Mouse (Mus musculus): Measurements from ENCODE around the gene Prr18.

Gene Prr18

DNA sequence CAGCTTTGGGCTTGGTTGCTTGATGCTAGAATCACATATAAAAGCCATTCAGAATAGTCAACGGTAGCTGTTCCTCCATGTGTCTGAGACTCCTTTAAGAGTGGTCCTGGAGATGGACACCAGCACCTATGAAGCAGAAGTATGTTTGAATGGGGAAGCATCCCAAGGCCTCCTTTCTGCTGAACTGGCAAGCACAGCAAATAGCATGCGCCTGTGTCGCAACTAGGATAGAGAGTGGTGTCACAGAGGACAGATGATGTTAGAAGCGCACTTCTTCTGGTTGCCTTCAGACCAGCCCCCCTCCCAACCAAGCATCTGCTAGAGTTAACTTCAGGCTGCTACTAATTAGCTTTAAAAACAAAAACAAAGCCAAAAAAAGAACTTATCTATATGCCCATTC is 53.2 kb downstream of the Prr18 start:
- no peak for DNase-seq
